Mouse (Mus musculus) neural tube, embryonic 11.5 days (tissue): ENCODE measurements around the gene Lmnb2. TPM values are rescaled to one million over a fixed set of nuclear protein-coding genes. Genes with fewer than 3 reads are reported as not detected.

Source experiments
- ATAC-seq: fragments of 200-750 bp; cut with Nextera tagmentation; 2 replicates; pipeline ENCODE4 v1.8.0; 2017; ENCODE audit warnings: moderate number of reproducible peaks, mild to moderate bottlenecking, moderate TSS enrichment, moderate library complexity; ENCODE audit not compliant: insufficient read depth, low FRiP score, low TSS enrichment
- DNase-seq: peaks from one replicate; pipeline ENCODE4 v3.0.0-alpha.2; 2015; ENCODE audit warnings: low spot score
- H3K27ac ChIP-seq: fragments of 300-500 bp; sonication (generic); 2 replicates; pipeline ENCODE4 v1.5.1; 2014; ENCODE audit warnings: low read depth, mild to moderate bottlenecking, low read length
- H3K27me3 ChIP-seq: fragments of 300-500 bp; sonication (generic); 2 replicates; pipeline ENCODE4 v1.6.1; 2014; ENCODE audit warnings: mild to moderate bottlenecking, low read length, mixed read lengths; ENCODE audit not compliant: control insufficient read depth, insufficient read depth
- H3K36me3 ChIP-seq: fragments of 300-500 bp; sonication (generic); 2 replicates; pipeline ENCODE4 v1.6.1; 2014; ENCODE audit warnings: mild to moderate bottlenecking, low read length, moderate library complexity, mixed read lengths; ENCODE audit not compliant: control insufficient read depth, insufficient read depth
- H3K4me1 ChIP-seq: fragments of 300-500 bp; sonication (generic); 2 replicates; pipeline ENCODE4 v1.6.1; 2014; ENCODE audit warnings: low read length, mixed read lengths; ENCODE audit not compliant: control insufficient read depth, insufficient read depth
- H3K4me2 ChIP-seq: fragments of 300-500 bp; sonication (generic); 2 replicates; pipeline ENCODE4 v1.6.1; 2014; ENCODE audit warnings: low read depth, mild to moderate bottlenecking, moderate library complexity
- H3K4me3 ChIP-seq: fragments of 300-500 bp; sonication (generic); 2 replicates; pipeline ENCODE4 v1.5.1; 2014; ENCODE audit warnings: low read depth, low read length
- H3K9ac ChIP-seq: fragments of 300-500 bp; sonication (generic); 2 replicates; pipeline ENCODE4 v1.6.1; 2014; ENCODE audit warnings: mild to moderate bottlenecking, low read length
- H3K9me3 ChIP-seq: fragments of 300-500 bp; sonication (generic); 2 replicates; pipeline ENCODE4 v1.6.1; 2016; ENCODE audit warnings: low read length; ENCODE audit not compliant: control insufficient read depth
- WGBS: fragments of 180-500 bp; shearing (Covaris S2); extraction: QIAGEN DNeasy Blood & Tissue Kit; methylation state at CpG from one replicate; pipeline ENCODE4 v1.1.7; 2014; 5-methylcytosine and 5-hydroxymethylcytosine counted together
- polyA plus RNA-seq: library from polyadenylated mRNA; unstranded; fragments of >200 nt; fragmentation: Nextera tagmentation; extraction: Ambion mirVana; gene quantifications from 2 replicates; pipeline ENCODE4 v1.2.1, GENCODE M21; 2014

Gene Lmnb2
- polyA plus RNA-seq, 1 experiment from 2014 or later = 27.9 TPM

DNA sequence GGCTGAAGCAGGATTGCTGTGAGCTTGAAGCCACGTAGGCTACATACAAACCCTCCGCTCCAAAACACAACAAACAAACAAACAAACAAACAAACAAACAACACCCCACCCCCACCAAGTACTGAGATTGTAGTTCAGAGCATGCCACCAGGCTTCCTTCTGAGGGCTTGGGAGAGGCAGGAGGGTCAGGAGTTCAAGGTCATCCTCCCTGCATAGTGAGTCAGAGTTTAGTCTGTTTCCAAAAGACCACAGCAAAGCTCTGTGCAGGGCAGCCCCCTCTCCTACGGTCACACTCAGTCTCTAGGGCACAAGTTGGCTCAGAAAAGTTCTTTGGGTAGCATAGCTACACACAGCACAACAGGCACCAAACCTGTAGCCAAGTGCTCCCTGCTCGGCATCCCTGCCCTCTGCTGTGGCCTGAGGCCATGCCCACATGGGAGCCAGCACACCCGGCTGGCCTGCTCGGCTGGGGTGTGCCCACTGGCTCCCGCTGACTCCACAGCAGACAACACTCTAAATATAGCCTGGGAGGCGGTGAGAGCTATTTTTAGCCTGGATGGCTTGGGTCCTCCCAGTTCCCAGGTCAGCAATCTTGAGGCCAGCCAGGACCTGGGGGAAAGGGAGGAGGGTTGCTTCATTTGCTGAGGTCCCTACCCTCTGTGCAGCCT, 22.4 kb upstream of the Lmnb2 start:
- Histone ChIP-seq H3K4me3 (no peak overlapping the region), H3K36me3 (no peaks in the 10 kb centered on the region), H3K27ac (no peak overlapping the region), H3K9me3 (no peaks in the 10 kb centered on the region), H3K27me3 (peaks cover 40% of the 10 kb centered on the region), H3K4me1 (peaks cover 19% of the 10 kb centered on the region), H3K9ac (no peak overlapping the region; the same call in 1 of the 2 replicates), H3K4me2 (peak overlapping the region; percentile 47; the same call in 1 of the 2 replicates)
- DNase-seq (no peak), ATAC-seq (no peak)
- WGBS = 43% methylated on average over 8 of the region's 8 CpGs

DNA sequence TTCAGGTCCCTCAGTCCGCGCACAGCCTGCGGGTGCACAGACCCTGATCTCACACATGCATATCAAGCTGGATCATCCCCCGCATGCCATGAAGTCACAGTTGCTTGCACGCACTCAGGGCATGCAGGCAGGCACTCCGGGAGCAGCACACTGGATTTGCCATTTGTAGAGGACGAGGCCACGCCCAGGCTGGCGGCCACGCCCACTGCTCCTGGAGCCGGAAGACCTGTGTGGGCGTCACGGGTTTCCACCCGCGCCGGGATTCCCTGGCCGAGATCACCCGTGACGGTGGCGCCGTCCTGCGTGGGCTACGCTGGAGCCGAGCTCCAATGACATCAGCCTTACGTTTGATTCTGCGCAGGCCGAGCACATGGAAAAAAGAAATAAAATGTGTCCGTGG, 21.6 kb upstream of the Lmnb2 start:
- peaks cover 19% of the 10 kb centered on the region for H3K4me1 ChIP-seq
- no peaks in the 10 kb centered on the region for H3K36me3 ChIP-seq
- no peaks in the 10 kb centered on the region for H3K9me3 ChIP-seq
- H3K9ac ChIP-seq = peak overlapping the region; percentile 8; the same call in 1 of the 2 replicates
- WGBS = 8% methylated on average over 28 of the region's 28 CpGs
- peak; percentile 85 for DNase-seq
- peak overlapping the region; percentile 47 for H3K4me2 ChIP-seq
- peak; percentile 51 for ATAC-seq
- H3K27ac ChIP-seq = 0 out of 2 replicates have a peak overlapping the region, but pooled peaks have one; percentile 8
- peak overlapping the region; percentile 29 for H3K4me3 ChIP-seq
- H3K27me3 ChIP-seq = peaks cover 46% of the 10 kb centered on the region

DNA sequence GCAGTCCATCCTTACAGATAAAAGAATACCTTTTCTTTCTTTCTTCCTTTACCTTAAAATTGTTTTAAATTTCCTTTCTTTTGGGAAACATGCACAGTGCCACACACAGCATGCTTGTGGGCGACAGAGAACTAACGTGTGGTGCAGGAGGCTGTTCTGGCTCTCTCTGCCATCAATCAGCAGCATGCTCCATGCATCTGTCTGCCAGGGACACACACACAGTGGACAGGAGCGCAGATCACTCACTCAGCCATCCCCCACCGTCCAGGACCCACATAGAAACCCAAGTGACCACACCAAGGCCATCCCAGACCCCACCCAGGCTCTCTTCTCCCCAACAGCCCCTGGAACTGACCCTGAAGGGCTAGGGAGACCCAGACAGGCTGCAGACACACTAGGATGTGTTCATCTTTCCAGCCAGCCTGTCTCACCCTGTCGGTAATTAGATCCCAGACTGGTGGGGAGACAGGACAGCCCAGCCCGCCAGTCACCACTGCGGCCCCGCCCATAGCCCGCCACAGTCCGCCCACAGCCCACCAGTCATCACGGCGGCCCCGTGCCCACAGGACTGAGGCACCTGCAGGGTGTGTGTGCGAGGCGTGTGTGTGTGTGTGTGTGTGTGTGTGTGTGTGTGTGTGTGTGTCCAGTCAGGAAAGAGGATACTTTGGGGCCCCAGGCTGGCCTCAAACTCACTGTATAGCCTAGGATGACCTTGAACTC, 20.9 kb upstream of the Lmnb2 start:
- Histone ChIP-seq H3K27ac (0 out of 2 replicates have a peak overlapping the region, but pooled peaks have one; percentile 20), H3K4me2 (peak overlapping the region; percentile 47), H3K27me3 (peaks cover 53% of the 10 kb centered on the region), H3K9ac (peak overlapping the region; percentile 26; the same call in 1 of the 2 replicates), H3K4me1 (peaks cover 19% of the 10 kb centered on the region), H3K4me3 (peak overlapping the region; percentile 29), H3K36me3 (no peaks in the 10 kb centered on the region), H3K9me3 (no peaks in the 10 kb centered on the region)
- ATAC-seq = peak; percentile 36; the same call in 1 of the 2 replicates
- DNase-seq = peak; percentile 58
- 8% methylated on average over 15 of the region's 15 CpGs for WGBS

DNA sequence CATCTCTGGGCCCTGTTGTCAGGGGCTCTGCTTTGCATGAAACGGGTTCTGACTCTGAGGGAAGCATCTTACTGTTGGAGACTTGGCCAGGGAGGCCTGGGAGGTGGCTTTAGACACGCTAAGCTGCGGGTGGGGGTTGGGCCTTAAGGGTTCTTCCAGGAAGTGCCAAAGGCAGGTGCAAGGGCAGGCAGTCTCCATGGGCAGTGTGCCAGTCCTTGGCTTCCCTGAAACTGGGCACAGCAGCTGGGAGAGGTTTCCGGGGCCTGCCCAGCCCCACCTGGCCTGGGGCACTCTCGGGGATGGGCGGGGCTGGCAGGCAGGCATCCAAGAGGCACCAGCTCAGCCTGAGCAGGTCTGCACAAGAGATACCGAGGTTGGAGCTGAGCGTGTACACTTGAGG, 19.6 kb upstream of the Lmnb2 start:
- Histone ChIP-seq H3K4me3 (no peak overlapping the region), H3K27ac (no peak overlapping the region), H3K4me1 (peaks cover 24% of the 10 kb centered on the region), H3K9me3 (no peaks in the 10 kb centered on the region), H3K27me3 (peaks cover 66% of the 10 kb centered on the region), H3K36me3 (no peaks in the 10 kb centered on the region), H3K9ac (no peak overlapping the region), H3K4me2 (no peak overlapping the region)
- DNase-seq = no peak
- WGBS = 46% methylated on average over 8 of the region's 8 CpGs
- ATAC-seq = no peak

DNA sequence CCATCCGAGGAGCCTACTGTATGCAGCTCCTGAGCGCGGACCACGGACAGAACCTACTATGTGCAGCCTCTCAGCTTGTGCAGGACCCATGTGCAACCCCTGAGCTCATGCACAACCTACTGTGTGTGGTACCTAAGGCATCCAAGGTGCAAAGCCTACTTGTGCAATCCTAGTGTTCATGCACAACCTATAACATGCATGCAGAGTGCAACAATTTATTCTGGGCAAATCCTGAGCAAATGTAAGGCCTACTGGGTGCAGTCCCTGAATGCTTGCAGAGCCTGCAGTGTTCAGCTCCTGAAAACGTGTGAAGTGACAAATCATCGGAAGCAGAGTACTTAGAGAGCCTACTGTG, 18.7 kb upstream of the Lmnb2 start:
- Histone ChIP-seq H3K4me2 (peak overlapping the region; percentile 51), H3K9ac (peak overlapping the region; percentile 2; the same call in 1 of the 2 replicates), H3K27ac (no peak overlapping the region), H3K9me3 (no peaks in the 10 kb centered on the region), H3K27me3 (peaks cover 75% of the 10 kb centered on the region), H3K4me1 (peaks cover 30% of the 10 kb centered on the region), H3K36me3 (no peaks in the 10 kb centered on the region), H3K4me3 (peak overlapping the region; percentile 25)
- ATAC-seq = no peak
- no peak for DNase-seq
- 16% methylated on average over 6 of the region's 6 CpGs for WGBS

DNA sequence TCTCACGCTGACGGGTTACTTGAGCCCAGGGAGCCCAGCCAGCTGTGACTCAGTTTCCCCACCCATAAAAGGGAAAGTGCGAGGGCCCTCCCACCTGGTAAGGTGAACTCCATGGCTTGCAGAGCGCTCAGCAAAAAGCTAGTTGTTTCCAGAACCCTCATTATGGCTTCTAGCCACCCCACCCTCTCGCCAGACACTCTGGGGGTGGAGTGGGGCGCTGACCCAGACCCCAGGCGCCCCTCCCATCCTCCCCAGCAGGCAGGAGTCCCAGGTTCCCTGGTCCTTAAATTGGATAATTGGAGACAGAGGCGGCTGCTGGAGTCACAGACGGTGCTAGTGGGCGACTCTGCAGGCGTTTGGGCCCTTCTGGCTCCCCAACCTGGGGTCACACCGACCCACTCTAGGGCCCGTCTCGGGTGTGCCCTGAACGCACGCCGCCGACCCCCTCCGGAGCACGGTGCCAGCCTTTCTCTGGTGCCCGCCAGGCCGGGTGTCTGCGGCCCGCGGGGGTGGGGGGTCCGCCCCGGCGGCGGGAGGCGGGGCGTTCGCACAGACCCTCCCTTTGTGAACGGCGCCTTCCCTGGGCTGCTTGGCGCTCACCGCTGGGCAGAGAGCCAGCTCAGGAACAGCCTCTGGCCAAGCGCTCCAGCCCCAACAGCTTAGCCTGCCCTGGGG, 18.2 kb upstream of the Lmnb2 start:
- no peaks in the 10 kb centered on the region for H3K9me3 ChIP-seq
- peaks cover 33% of the 10 kb centered on the region for H3K4me1 ChIP-seq
- H3K4me3 ChIP-seq = peak overlapping the region; percentile 25
- ATAC-seq (no peak), DNase-seq (peak; percentile 69)
- H3K36me3 ChIP-seq = no peaks in the 10 kb centered on the region
- H3K27ac ChIP-seq = 0 out of 2 replicates have a peak overlapping the region, but pooled peaks have one; percentile 17
- 1% methylated on average over 37 of the region's 37 CpGs for WGBS
- H3K4me2 ChIP-seq = peak overlapping the region; percentile 51
- H3K27me3 ChIP-seq = peaks cover 80% of the 10 kb centered on the region
- peak overlapping the region; percentile 2; the same call in 1 of the 2 replicates for H3K9ac ChIP-seq

DNA sequence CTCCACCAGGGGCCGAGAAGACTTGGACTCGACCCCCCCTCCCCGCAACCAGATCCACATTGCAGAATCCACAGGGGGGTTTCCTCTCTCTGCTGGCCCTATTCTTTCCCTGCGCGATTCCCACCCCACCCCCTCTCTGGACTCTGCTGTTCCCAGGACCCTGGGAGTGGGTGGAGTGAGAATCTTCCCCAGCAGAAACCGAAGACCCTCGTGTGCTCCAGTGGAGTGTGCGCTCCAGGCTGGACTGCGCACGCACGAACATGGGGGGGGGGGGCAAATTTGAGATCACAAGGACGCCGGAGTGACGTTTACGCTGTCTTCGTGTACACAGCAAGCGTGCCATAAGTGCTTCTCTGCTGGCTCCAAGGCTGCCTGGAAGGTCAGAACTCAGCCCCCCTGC, 17.7 kb upstream of the Lmnb2 start:
- DNase-seq (no peak), ATAC-seq (no peak)
- Histone ChIP-seq H3K9ac (no peak overlapping the region), H3K27me3 (peaks cover 85% of the 10 kb centered on the region), H3K4me1 (peaks cover 38% of the 10 kb centered on the region), H3K4me2 (peak overlapping the region; percentile 51; the same call in 1 of the 2 replicates), H3K36me3 (no peaks in the 10 kb centered on the region), H3K9me3 (no peaks in the 10 kb centered on the region), H3K27ac (0 out of 2 replicates have a peak overlapping the region, but pooled peaks have one; percentile 8), H3K4me3 (peak overlapping the region; percentile 6; the same call in 1 of the 2 replicates)
- WGBS = 6% methylated on average over 17 of the region's 17 CpGs

DNA sequence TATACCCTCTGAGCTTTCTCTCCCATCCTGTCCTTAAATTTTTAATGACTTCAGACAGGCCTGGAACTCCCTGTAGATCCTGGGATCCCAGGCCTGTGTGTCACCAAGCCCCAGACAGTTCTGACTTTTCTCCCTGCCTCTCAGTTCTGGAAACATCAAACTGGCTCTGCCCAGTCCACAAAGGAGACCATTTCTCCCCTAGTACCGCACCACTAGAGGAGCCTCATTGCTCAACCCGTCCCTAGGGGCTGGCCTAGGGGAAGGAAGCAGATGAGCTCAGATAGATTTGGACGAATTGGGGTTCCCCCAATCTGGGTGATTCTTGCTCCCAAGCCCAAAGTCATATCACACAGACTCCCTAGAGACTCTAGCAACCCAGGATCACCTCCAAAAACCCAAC, 17.2 kb upstream of the Lmnb2 start:
- Histone ChIP-seq H3K9ac (no peak overlapping the region), H3K27ac (0 out of 2 replicates have a peak overlapping the region, but pooled peaks have one; percentile 8), H3K27me3 (peaks cover 86% of the 10 kb centered on the region), H3K9me3 (no peaks in the 10 kb centered on the region), H3K4me2 (peak overlapping the region; percentile 51; the same call in 1 of the 2 replicates), H3K4me3 (no peak overlapping the region), H3K4me1 (peaks cover 42% of the 10 kb centered on the region), H3K36me3 (no peaks in the 10 kb centered on the region)
- no peak for DNase-seq
- ATAC-seq = no peak
- 8% methylated on average over 3 of the region's 3 CpGs for WGBS
